Mouse (Mus musculus): ENCODE results near the gene Safb2. TPM values are rescaled to one million over a fixed set of nuclear protein-coding genes. Genes with fewer than 3 reads are reported as not detected.
A peak's percentile ranks its signal among the peaks of the same experiment; 100 is the strongest.

Gene Safb2
- total and polyA plus RNA-seq, 2 experiments from 2014 or later: 24.9 to 63.4 TPM

DNA sequence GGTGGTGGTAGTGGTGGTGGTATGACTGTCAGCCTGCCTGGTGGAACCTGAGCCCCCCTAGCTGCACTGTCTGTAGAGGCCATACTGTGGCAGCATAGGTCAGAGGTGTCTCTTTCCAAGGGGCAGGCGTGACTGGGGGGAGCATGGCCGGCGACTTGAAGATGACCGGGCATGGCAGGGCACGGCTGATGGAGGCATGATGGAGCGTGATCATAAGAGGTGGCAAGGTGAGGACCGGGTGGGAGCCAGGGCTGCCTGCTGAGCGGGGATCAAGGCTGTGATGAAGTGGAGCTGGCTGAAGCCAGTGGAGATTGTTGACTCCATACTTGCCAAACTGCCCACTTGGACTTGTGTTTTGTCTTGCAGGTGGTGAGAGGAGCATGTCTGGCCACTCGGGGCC is 21.0 kb upstream of the Safb2 start:
- H3K4me2 ChIP-seq (ENCODE audit: low read depth, low read length): no peak overlapping the region
- ATAC-seq (ENCODE audit: insufficient read depth, low read depth): no peak
- 78% methylated on average over 9 of the region's 9 CpGs for WGBS

GRCm38 (mm10) chr17:56604422-56604821 is 20.0 kb upstream of the Safb2 start:
- Histone ChIP-seq H3K36me3 (replicated peaks; ENCODE audit: control insufficient read depth, insufficient read depth, low read length) (peaks cover 76% of the 10 kb centered on the region), H3K27me3 (ENCODE audit: control insufficient read depth, insufficient read depth, low read length) (no peaks in the 10 kb centered on the region), H3K4me3 (ENCODE audit: low read depth, low read length) (no peak overlapping the region), H3K4me2 (ENCODE audit: low read depth, low read length) (no peak overlapping the region), H3K9me3 (replicated peaks; ENCODE audit: control insufficient read depth, low read length) (no peaks in the 10 kb centered on the region), H3K4me1 (ENCODE audit: control insufficient read depth, insufficient read depth) (peaks cover 7% of the 10 kb centered on the region; the same call in 1 of the 2 replicates), H3K27ac (ENCODE audit: low read depth) (no peak overlapping the region), H3K9ac (replicated peaks; ENCODE audit: low read depth, low read length) (no peak overlapping the region)
- ATAC-seq (ENCODE audit: insufficient read depth, low read depth): no peak
- no peak for TF ChIP-seq EP300 (IDR thresholded peaks at IDR 0.05; ENCODE audit: low read depth)
- TF ChIP-seq CTCF (IDR thresholded peaks at IDR 0.05; ENCODE audit: low read depth): no peak
- no peak for DNase-seq (ENCODE audit: low spot score)
- 94% methylated on average over 3 of the region's 3 CpGs for WGBS

More for the DNA sequence above, 21.0 kb upstream of the Safb2 start:
- TF ChIP-seq EP300 (IDR thresholded peaks at IDR 0.05; ENCODE audit: low read depth) (no peak), CTCF (IDR thresholded peaks at IDR 0.05; ENCODE audit: low read depth) (no peak)
- Histone ChIP-seq H3K9ac (replicated peaks; ENCODE audit: low read depth, low read length) (no peak overlapping the region), H3K27me3 (ENCODE audit: control insufficient read depth, insufficient read depth, low read length) (no peaks in the 10 kb centered on the region), H3K9me3 (replicated peaks; ENCODE audit: control insufficient read depth, low read length) (no peaks in the 10 kb centered on the region), H3K4me1 (ENCODE audit: control insufficient read depth, insufficient read depth) (peaks cover 12% of the 10 kb centered on the region), H3K36me3 (replicated peaks; ENCODE audit: control insufficient read depth, insufficient read depth, low read length) (peaks cover 66% of the 10 kb centered on the region), H3K4me3 (ENCODE audit: low read depth, low read length) (no peak overlapping the region), H3K27ac (ENCODE audit: low read depth) (no peak overlapping the region)
- DNase-seq (ENCODE audit: low spot score): no peak

GRCm38 (mm10) chr17:56604070-56604380 is 19.6 kb upstream of the Safb2 start:
- no peak for DNase-seq (ENCODE audit: low spot score)

DNA sequence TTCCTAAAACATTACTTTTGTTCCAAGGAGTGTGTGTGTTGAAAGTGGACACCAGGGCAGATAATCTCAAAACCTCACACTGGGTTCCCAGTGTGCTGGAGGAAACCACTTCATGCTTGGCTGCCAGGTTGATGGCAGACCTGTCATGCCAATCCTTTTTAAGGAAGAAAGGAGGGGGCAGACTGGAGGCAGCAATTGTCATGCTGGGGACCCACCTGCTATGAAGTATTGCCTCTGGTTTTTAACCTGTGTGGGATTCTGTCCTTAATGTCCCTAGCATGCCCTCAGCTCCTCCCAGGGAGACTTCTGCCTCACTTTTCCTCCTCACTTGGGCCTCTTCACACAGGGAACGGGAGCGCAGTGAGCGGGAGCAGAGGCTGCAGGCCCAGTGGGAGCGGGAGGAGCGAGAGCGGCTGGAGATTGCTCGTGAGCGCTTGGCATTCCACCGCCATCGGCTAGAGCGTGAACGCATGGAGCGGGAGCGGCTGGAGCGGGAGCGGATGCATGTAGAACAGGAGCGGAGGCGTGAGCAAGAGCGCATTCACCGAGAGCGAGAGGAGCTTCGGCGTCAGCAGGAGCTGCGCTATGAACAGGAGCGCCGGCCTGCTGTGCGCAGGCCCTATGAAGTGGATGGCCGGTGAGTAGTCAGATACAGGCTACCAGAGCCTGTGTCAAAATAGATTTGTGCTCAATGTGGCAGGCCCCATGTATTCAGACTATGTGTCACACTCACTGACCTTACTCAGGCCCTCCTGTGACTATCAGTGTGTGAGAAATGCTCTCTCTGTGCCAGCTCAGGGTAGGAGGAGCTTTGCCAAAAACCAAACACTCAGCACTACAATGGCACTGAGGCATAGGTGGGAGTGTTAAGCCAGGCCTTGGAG is 19.0 kb upstream of the Safb2 start:
- Histone ChIP-seq H3K9ac (replicated peaks; ENCODE audit: low read depth, low read length) (no peak overlapping the region), H3K9me3 (replicated peaks; ENCODE audit: control insufficient read depth, low read length) (no peaks in the 10 kb centered on the region), H3K4me1 (ENCODE audit: control insufficient read depth, insufficient read depth) (0 out of 2 replicates have a peak, but pooled peaks cover 3% of the 10 kb centered on the region), H3K4me3 (ENCODE audit: low read depth, low read length) (no peak overlapping the region), H3K4me2 (ENCODE audit: low read depth, low read length) (no peak overlapping the region), H3K36me3 (replicated peaks; ENCODE audit: control insufficient read depth, insufficient read depth, low read length) (peaks cover 80% of the 10 kb centered on the region), H3K27ac (ENCODE audit: low read depth) (no peak overlapping the region), H3K27me3 (ENCODE audit: control insufficient read depth, insufficient read depth, low read length) (no peaks in the 10 kb centered on the region)
- no peak for TF ChIP-seq EP300 (IDR thresholded peaks at IDR 0.05; ENCODE audit: low read depth)
- no peak for TF ChIP-seq CTCF (IDR thresholded peaks at IDR 0.05; ENCODE audit: low read depth)
- 91% methylated on average over 28 of the region's 28 CpGs for WGBS
- no peak for DNase-seq (ENCODE audit: low spot score)
- no peak for ATAC-seq (ENCODE audit: insufficient read depth, low read depth)

More at GRCm38 (mm10) chr17:56604070-56604380, 19.6 kb upstream of the Safb2 start:
- Histone ChIP-seq H3K9ac (replicated peaks; ENCODE audit: low read depth, low read length) (no peak overlapping the region), H3K9me3 (replicated peaks; ENCODE audit: control insufficient read depth, low read length) (no peaks in the 10 kb centered on the region), H3K4me1 (ENCODE audit: control insufficient read depth, insufficient read depth) (peaks cover 7% of the 10 kb centered on the region; the same call in 1 of the 2 replicates), H3K4me2 (ENCODE audit: low read depth, low read length) (no peak overlapping the region), H3K36me3 (replicated peaks; ENCODE audit: control insufficient read depth, insufficient read depth, low read length) (peaks cover 80% of the 10 kb centered on the region), H3K27me3 (ENCODE audit: control insufficient read depth, insufficient read depth, low read length) (no peaks in the 10 kb centered on the region), H3K4me3 (ENCODE audit: low read depth, low read length) (no peak overlapping the region), H3K27ac (ENCODE audit: low read depth) (no peak overlapping the region)
- no peak for ATAC-seq (ENCODE audit: insufficient read depth, low read depth)
- WGBS: 84% methylated on average over 9 of the region's 9 CpGs
- TF ChIP-seq CTCF (IDR thresholded peaks at IDR 0.05; ENCODE audit: low read depth): no peak
- TF ChIP-seq EP300 (IDR thresholded peaks at IDR 0.05; ENCODE audit: low read depth): no peak

DNA sequence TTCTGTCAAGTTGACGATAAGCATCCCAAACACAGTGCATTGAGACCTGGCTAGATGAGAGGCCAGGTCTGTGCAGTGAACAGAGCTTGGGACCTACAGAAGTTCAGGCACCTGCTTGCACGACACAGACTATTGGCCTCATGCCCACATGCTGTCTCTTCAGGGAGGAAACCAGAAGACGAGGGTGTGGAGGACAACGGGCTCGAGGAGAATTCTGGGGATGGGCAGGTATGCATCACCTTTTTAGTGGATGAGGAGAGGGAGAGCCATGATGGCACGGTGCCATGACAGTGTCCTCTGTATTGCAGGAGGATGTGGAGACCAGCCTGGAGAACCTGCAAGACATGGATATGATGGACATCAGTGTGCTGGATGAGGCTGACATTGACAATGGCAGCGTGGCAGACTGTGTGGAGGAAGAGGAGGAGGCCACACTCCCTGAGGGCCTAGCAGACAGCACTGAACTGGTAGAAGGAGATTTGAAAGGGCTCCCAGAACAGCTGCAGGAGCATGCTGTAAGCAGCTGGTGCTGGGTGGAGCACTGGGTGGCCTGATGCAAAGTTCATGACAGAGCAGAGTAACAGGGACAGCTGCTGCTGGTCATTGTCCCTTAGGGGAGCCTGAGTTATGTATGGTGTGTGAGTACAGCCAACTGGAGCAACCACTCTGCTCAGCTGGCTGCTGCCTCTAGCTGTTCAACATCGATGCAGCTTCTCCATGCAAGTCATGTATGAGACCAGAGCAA is 9.3 kb upstream of the Safb2 start:
- Histone ChIP-seq H3K27ac (ENCODE audit: low read depth) (no peak overlapping the region), H3K9ac (replicated peaks; ENCODE audit: low read depth, low read length) (no peak overlapping the region), H3K9me3 (replicated peaks; ENCODE audit: control insufficient read depth, low read length) (no peaks in the 10 kb centered on the region), H3K4me2 (ENCODE audit: low read depth, low read length) (no peak overlapping the region), H3K36me3 (replicated peaks; ENCODE audit: control insufficient read depth, insufficient read depth, low read length) (peaks cover 95% of the 10 kb centered on the region), H3K4me3 (ENCODE audit: low read depth, low read length) (no peak overlapping the region), H3K27me3 (ENCODE audit: control insufficient read depth, insufficient read depth, low read length) (no peaks in the 10 kb centered on the region), H3K4me1 (ENCODE audit: control insufficient read depth, insufficient read depth) (no peaks in the 10 kb centered on the region)
- DNase-seq (ENCODE audit: low spot score): no peak
- TF ChIP-seq CTCF (IDR thresholded peaks at IDR 0.05; ENCODE audit: low read depth): no peak
- TF ChIP-seq EP300 (IDR thresholded peaks at IDR 0.05; ENCODE audit: low read depth): no peak
- peak; percentile 56 for ATAC-seq (ENCODE audit: insufficient read depth, low read depth)
- 65% methylated on average over 8 of the region's 8 CpGs for WGBS

Data from heart, postnatal 0 days (tissue).